Mouse (Mus musculus) skeletal muscle tissue, adult 2 months (tissue): ENCODE measurements around the gene Sorl1.

Experiments used
- DNase-seq: peaks from one replicate; pipeline ENCODE4 v3.0.0-alpha.2; 2012; ENCODE audit warnings: low read depth, low spot score

Gene Sorl1

GRCm38 (mm10) chr9:41925721-41926120, 198.4 kb downstream of the Sorl1 start:
- no peak for DNase-seq

- no peak for DNase-seq
Measured at GRCm38 (mm10) chr9:41924140-41924539, 200.0 kb downstream of the Sorl1 start.

GRCm38 (mm10) chr9:41922416-41922815, 201.7 kb downstream of the Sorl1 start:
- DNase-seq: peak; percentile 8

DNA sequence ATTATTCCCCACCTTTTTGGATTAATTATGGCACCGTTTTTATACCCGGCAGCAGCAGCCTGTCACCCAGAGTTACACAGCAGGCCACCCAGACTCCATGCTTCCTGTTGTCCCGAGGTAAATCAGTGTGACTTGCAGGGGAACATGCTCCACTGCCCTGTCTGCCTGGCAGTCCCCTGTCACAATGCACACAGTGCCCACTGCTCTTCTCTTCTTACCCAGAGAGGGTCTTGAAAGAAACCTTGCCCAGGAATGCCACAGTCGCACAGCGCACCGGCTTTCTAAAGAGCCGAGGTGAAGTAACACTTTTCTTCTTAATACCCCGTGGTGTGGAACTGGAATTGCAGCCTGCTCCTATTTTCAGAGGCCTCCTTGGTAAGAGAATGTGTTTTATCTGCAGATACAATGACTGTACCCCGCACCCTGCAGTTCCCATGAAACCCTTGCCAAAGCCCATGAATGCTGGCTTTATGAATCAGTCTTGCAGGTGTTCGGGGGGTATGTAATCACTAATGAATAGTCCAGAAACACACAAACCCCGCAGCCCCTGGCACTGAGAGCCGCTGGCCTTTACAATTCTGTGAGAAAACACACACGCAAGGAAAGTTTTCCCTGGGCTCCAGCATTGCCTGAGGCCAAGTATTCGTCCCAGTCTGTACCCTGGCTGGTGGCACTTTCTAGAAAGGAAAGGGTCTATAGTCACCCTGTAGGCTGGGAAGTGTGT, 205.3 kb downstream of the Sorl1 start:
- DNase-seq: no peak

DNA sequence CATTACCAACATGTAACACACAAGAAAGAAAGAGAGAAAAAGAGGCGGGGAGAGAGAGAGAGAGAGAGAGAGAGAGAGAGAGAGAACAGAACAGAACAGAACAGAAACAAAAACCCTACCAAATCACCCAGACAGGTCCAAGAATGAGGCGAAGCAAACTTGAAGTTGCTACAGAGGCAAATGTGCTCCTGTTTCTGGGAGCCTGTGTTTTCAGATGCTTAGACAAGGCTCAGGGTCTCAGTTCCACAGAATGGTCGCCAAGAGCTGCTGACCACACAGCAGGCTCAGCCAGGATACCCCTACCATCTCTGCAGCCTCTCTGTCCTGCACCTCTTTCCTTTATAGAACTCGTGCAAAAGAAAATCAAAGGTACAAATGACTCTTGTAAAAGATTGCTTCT, 205.9 kb downstream of the Sorl1 start:
- DNase-seq: no peak

- DNase-seq: no peak
Measured at GRCm38 (mm10) chr9:41915571-41915970, 208.5 kb downstream of the Sorl1 start.
